Mouse (Mus musculus) heart, embryonic 15.5 days (tissue): ENCODE data around the gene Gm11565. TPM values are rescaled to one million over a fixed set of nuclear protein-coding genes. Genes with fewer than 3 reads are reported as not detected.
"Not testable (repeated sequence)": the region's sequence is repeated elsewhere in the genome, so short reads cannot be mapped to it uniquely, and the experiment has no call there.

Source experiments
- ATAC-seq: fragments of 200-750 bp; cut with Nextera tagmentation; replicated peaks from 2 replicates; pipeline ENCODE4 v1.8.0; 2017; ENCODE audit warnings: low read depth, moderate TSS enrichment; ENCODE audit not compliant: insufficient number of reproducible peaks, insufficient read depth, low FRiP score
- H3K27ac ChIP-seq: fragments of 300-500 bp; sonication (generic); 2 replicates; pipeline ENCODE4 v1.5.1; 2015; ENCODE audit warnings: mild to moderate bottlenecking, inconsistent platforms
- H3K27me3 ChIP-seq: fragments of 300-500 bp; sonication (generic); 2 replicates; pipeline ENCODE4 v1.6.1; 2015; ENCODE audit warnings: inconsistent platforms
- H3K36me3 ChIP-seq: fragments of 300-500 bp; sonication (generic); 2 replicates; pipeline ENCODE4 v1.6.1; 2015; ENCODE audit warnings: mild to moderate bottlenecking, inconsistent platforms
- H3K4me1 ChIP-seq: fragments of 300-500 bp; sonication (generic); replicated peaks from 2 replicates; pipeline ENCODE4 v1.6.1; 2015; ENCODE audit warnings: inconsistent platforms
- H3K4me2 ChIP-seq: fragments of 300-500 bp; sonication (generic); 2 replicates; pipeline ENCODE4 v1.6.1; 2015; ENCODE audit warnings: inconsistent platforms, mild to moderate bottlenecking, moderate library complexity
- H3K4me3 ChIP-seq: fragments of 300-500 bp; sonication (generic); 2 replicates; pipeline ENCODE4 v1.5.1; 2015; ENCODE audit warnings: mild to moderate bottlenecking, inconsistent platforms
- H3K9ac ChIP-seq: fragments of 300-500 bp; sonication (generic); 2 replicates; pipeline ENCODE4 v1.6.1; 2015; ENCODE audit warnings: mild to moderate bottlenecking, inconsistent platforms
- H3K9me3 ChIP-seq: fragments of 300-500 bp; sonication (generic); replicated peaks from 2 replicates; pipeline ENCODE4 v1.6.1; 2016; ENCODE audit warnings: inconsistent platforms
- WGBS: fragments of 180-500 bp; shearing (Covaris S2); methylation state at CpG from one replicate; pipeline ENCODE4 v1.1.7; 2015; ENCODE audit warnings: mixed read lengths; 5-methylcytosine and 5-hydroxymethylcytosine counted together
- polyA plus RNA-seq: library from polyadenylated mRNA; unstranded; fragments of >200 nt; fragmentation: Nextera tagmentation; extraction: Ambion mirVana; gene quantifications from 2 replicates; pipeline ENCODE4 v1.2.1, GENCODE M21; 2015

The Gm11565 gene
- polyA plus RNA-seq = not detected in 2 replicates

- Histone ChIP-seq H3K9ac (no peak within 1 kb of the TSS), H3K4me1 (no peaks in the 10 kb centered on the region), H3K4me3 (no peak within 1 kb of the TSS), H3K36me3 (no peaks in the 10 kb centered on the region), H3K27me3 (no peaks in the 10 kb centered on the region), H3K4me2 (no peak within 1 kb of the TSS), H3K27ac (no peak within 1 kb of the TSS), H3K9me3 (no peaks in the 10 kb centered on the region)
- ATAC-seq = no peak
- 85% methylated on average over 3 of the region's 3 CpGs for WGBS
Measured at GRCm38 (mm10) chr11:99914451-99914850, at the start of gene Gm11565. Gene Gm11565 (plus strand): TSS chr11:99914751.

GRCm38 (mm10) chr11:99873089-99873488, 41.5 kb upstream of the Gm11565 start, which contains the start of gene Krtap9-1:
Gene Krtap9-1 (plus strand): TSS chr11:99873389.
- not testable (repeated sequence) for H3K27me3 ChIP-seq, ATAC-seq, H3K4me3 ChIP-seq, H3K9me3 ChIP-seq, H3K4me1 ChIP-seq, H3K4me2 ChIP-seq, H3K27ac ChIP-seq, H3K36me3 ChIP-seq, H3K9ac ChIP-seq
- 65% methylated on average over 1 of the region's 1 CpGs for WGBS

- not testable (repeated sequence) for H3K4me1 ChIP-seq, H3K4me2 ChIP-seq, H3K4me3 ChIP-seq, H3K36me3 ChIP-seq, H3K27ac ChIP-seq, H3K9me3 ChIP-seq, ATAC-seq, H3K27me3 ChIP-seq, H3K9ac ChIP-seq
- WGBS = 43% methylated on average over 1 of the region's 1 CpGs
Measured at GRCm38 (mm10) chr11:99878887-99879286, 35.7 kb upstream of the Gm11565 start, which contains the start of gene Gm11567. Gene Gm11567 (plus strand): TSS chr11:99879187.

GRCm38 (mm10) chr11:99907620-99908019, 6.9 kb upstream of the Gm11565 start, which contains the start of gene Krtap31-1:
Gene Krtap31-1 (plus strand): TSS chr11:99907920.
- H3K4me1 ChIP-seq = no peaks in the 10 kb centered on the region
- H3K4me3 ChIP-seq = no peak within 1 kb of the TSS
- H3K9ac ChIP-seq = no peak within 1 kb of the TSS
- H3K4me2 ChIP-seq = no peak within 1 kb of the TSS
- no peak within 1 kb of the TSS for H3K27ac ChIP-seq
- WGBS = 73% methylated on average over 2 of the region's 2 CpGs
- H3K9me3 ChIP-seq = no peaks in the 10 kb centered on the region
- no peaks in the 10 kb centered on the region for H3K27me3 ChIP-seq
- ATAC-seq = no peak
- H3K36me3 ChIP-seq = no peaks in the 10 kb centered on the region

GRCm38 (mm10) chr11:99935991-99936390, 21.4 kb downstream of the Gm11565 start, which contains the start of gene Krtap31-2:
Gene Krtap31-2 (plus strand): TSS chr11:99936291.
- Histone ChIP-seq H3K4me1 (no peaks in the 10 kb centered on the region), H3K4me2 (no peak within 1 kb of the TSS), H3K27ac (no peak within 1 kb of the TSS), H3K36me3 (no peaks in the 10 kb centered on the region), H3K4me3 (no peak within 1 kb of the TSS), H3K9me3 (no peaks in the 10 kb centered on the region), H3K9ac (no peak within 1 kb of the TSS), H3K27me3 (peaks cover 2% of the 10 kb centered on the region; the same call in 1 of the 2 replicates)
- WGBS = 84% methylated on average over 1 of the region's 1 CpGs
- ATAC-seq = no peak

- Histone ChIP-seq H3K4me1 (no peaks in the 10 kb centered on the region), H3K4me2 (no peak overlapping the region), H3K4me3 (no peak overlapping the region), H3K36me3 (no peaks in the 10 kb centered on the region), H3K27ac (no peak overlapping the region), H3K9ac (no peak overlapping the region), H3K9me3 (no peaks in the 10 kb centered on the region), H3K27me3 (no peaks in the 10 kb centered on the region)
- no peak for ATAC-seq
- WGBS = 81% methylated on average over 9 of the region's 9 CpGs
Measured at GRCm38 (mm10) chr11:99937751-99938264, 23.3 kb downstream of the Gm11565 start.

GRCm38 (mm10) chr11:99948175-99948574, 33.6 kb downstream of the Gm11565 start, which contains the start of gene Krtap9-5:
Gene Krtap9-5 (plus strand): TSS chr11:99948475.
- no peaks in the 10 kb centered on the region for H3K4me1 ChIP-seq
- no peak within 1 kb of the TSS for H3K27ac ChIP-seq
- no peak within 1 kb of the TSS for H3K9ac ChIP-seq
- H3K27me3 ChIP-seq = no peaks in the 10 kb centered on the region
- no peak for ATAC-seq
- H3K36me3 ChIP-seq = no peaks in the 10 kb centered on the region
- H3K4me2 ChIP-seq = no peak within 1 kb of the TSS
- H3K4me3 ChIP-seq = no peak within 1 kb of the TSS
- 75% methylated on average over 2 of the region's 2 CpGs for WGBS
- no peaks in the 10 kb centered on the region for H3K9me3 ChIP-seq

GRCm38 (mm10) chr11:99964213-99964612, 49.7 kb downstream of the Gm11565 start:
- ATAC-seq = no peak
- no peaks in the 10 kb centered on the region for H3K27me3 ChIP-seq

More at GRCm38 (mm10) chr11:99964213-99964612, 49.7 kb downstream of the Gm11565 start:
- WGBS = 49% methylated on average over 6 of the region's 6 CpGs
- Histone ChIP-seq H3K27ac (no peak overlapping the region), H3K36me3 (no peaks in the 10 kb centered on the region), H3K9ac (no peak overlapping the region), H3K4me3 (no peak overlapping the region), H3K4me2 (no peak overlapping the region), H3K9me3 (no peaks in the 10 kb centered on the region), H3K4me1 (no peaks in the 10 kb centered on the region)

Other genes with a start within 250 kb of the Gm11565 start
- not detected in 2 replicates for gene Krtap4-6, start 248.8 kb upstream of the Gm11565 start, polyA plus RNA-seq
- gene Gm14190, start 224.0 kb upstream of the Gm11565 start, polyA plus RNA-seq = not detected in 2 replicates
- gene Gm14180, start 180.5 kb upstream of the Gm11565 start, polyA plus RNA-seq = not detected in 2 replicates
- not detected in 2 replicates for gene Gm11595, start 141.8 kb upstream of the Gm11565 start, polyA plus RNA-seq
- gene Krtap4-8, start 134.0 kb upstream of the Gm11565 start, polyA plus RNA-seq = not detected in 2 replicates
- not detected in 2 replicates for gene Krtap4-9, start 129.6 kb upstream of the Gm11565 start, polyA plus RNA-seq
- not detected in 2 replicates for gene Gm11596, start 121.3 kb upstream of the Gm11565 start, polyA plus RNA-seq
- gene Gm11569, start 115.8 kb upstream of the Gm11565 start, polyA plus RNA-seq = not detected in 2 replicates
- not detected in 2 replicates for gene Gm11554, start 110.3 kb upstream of the Gm11565 start, polyA plus RNA-seq
- gene Krtap4-13, start 104.9 kb upstream of the Gm11565 start, polyA plus RNA-seq = not detected in 2 replicates
- gene Gm11564, start 99.1 kb upstream of the Gm11565 start, polyA plus RNA-seq = not detected in 2 replicates
- gene 2300003K06Rik, start 76.7 kb upstream of the Gm11565 start, polyA plus RNA-seq = not detected in 2 replicates
- gene Krtap4-16, start 63.1 kb upstream of the Gm11565 start, polyA plus RNA-seq = not detected in 2 replicates
- gene Gm11568, start 56.8 kb upstream of the Gm11565 start, polyA plus RNA-seq = not detected in 2 replicates
- not detected in 2 replicates for gene Gm11559, start 50.3 kb upstream of the Gm11565 start, polyA plus RNA-seq
- gene Krtap9-1, start 41.4 kb upstream of the Gm11565 start, polyA plus RNA-seq = not detected in 2 replicates
- gene Gm11567, start 35.6 kb upstream of the Gm11565 start, polyA plus RNA-seq = not detected in 2 replicates
- gene Krtap31-1, start 6.8 kb upstream of the Gm11565 start, polyA plus RNA-seq = not detected in 2 replicates
- not detected in 2 replicates for gene Krtap31-2, start 21.5 kb downstream of the Gm11565 start, polyA plus RNA-seq
- not detected in 2 replicates for gene Krtap9-5, start 33.7 kb downstream of the Gm11565 start, polyA plus RNA-seq
- not detected in 2 replicates for gene Krtap29-1, start 64.3 kb downstream of the Gm11565 start, polyA plus RNA-seq
- gene Krtap16-1, start 71.8 kb downstream of the Gm11565 start, polyA plus RNA-seq = not detected in 2 replicates
- gene Krtap17-1, start 79.2 kb downstream of the Gm11565 start, polyA plus RNA-seq = 0.76 TPM in 1 of 2 replicates, not detected in the other
- gene Krt33a, start 101.5 kb downstream of the Gm11565 start, polyA plus RNA-seq = not detected in 2 replicates
- 0.09 TPM in 1 of 2 replicates, not detected in the other for gene Krt33b, start 115.1 kb downstream of the Gm11565 start, polyA plus RNA-seq
- not detected in 2 replicates for gene Krt34, start 126.8 kb downstream of the Gm11565 start, polyA plus RNA-seq
- not detected in 2 replicates for gene Krt31, start 135.8 kb downstream of the Gm11565 start, polyA plus RNA-seq
- gene Krt32, start 173.5 kb downstream of the Gm11565 start, polyA plus RNA-seq = not detected in 2 replicates
- not detected in 2 replicates for gene Krt35, start 181.5 kb downstream of the Gm11565 start, polyA plus RNA-seq
- gene Krt36, start 190.9 kb downstream of the Gm11565 start, polyA plus RNA-seq = 0.10 TPM in 1 of 2 replicates, not detected in the other
- 0.45 and 0.62 TPM in 2 replicates for gene Krt13, start 206.8 kb downstream of the Gm11565 start, polyA plus RNA-seq
- 4.2 and 20.2 TPM in 2 replicates for gene Krt15, start 221.2 kb downstream of the Gm11565 start, polyA plus RNA-seq
- 42.6 and 82.2 TPM in 2 replicates for gene Krt19, start 233.9 kb downstream of the Gm11565 start, polyA plus RNA-seq